Mouse (Mus musculus): ENCODE results near the gene Plekhm1. TPM values are rescaled to one million over a fixed set of nuclear protein-coding genes. Genes with fewer than 3 reads are reported as not detected.
"Not testable (repeated sequence)": the region's sequence is repeated elsewhere in the genome, so short reads cannot be mapped to it uniquely, and the experiment has no call there.

Gene Plekhm1
- polyA plus RNA-seq, 1 experiment from 2014 or later: 7.3 TPM

- Histone ChIP-seq H3K9me3 (ENCODE audit: control insufficient read depth, low read length) (no peaks in the 10 kb centered on the region), H3K4me1 (replicated peaks; ENCODE audit: control insufficient read depth, insufficient read depth, low read length) (no peaks in the 10 kb centered on the region), H3K4me3 (ENCODE audit: low read depth, low read length) (no peak overlapping the region), H3K36me3 (ENCODE audit: control insufficient read depth, insufficient read depth, low read length) (no peaks in the 10 kb centered on the region), H3K27ac (ENCODE audit: low read depth, low read length) (no peak overlapping the region), H3K4me2 (replicated peaks; ENCODE audit: low read depth, low read length) (no peak overlapping the region), H3K27me3 (ENCODE audit: control insufficient read depth, insufficient read depth, low read length) (no peaks in the 10 kb centered on the region), H3K9ac (ENCODE audit: low read depth, low read length) (no peak overlapping the region)
- ATAC-seq (ENCODE audit: low FRiP score) (no peak), DNase-seq (ENCODE audit: low spot score) (peak; percentile 86)
- 18% methylated on average over 8 of the region's 8 CpGs for WGBS
Observed at GRCm38 (mm10) chr11:103325172-103325571, 87.3 kb downstream of the Plekhm1 start.

- H3K4me3 ChIP-seq (ENCODE audit: low read depth, low read length): no peak overlapping the region
- H3K9ac ChIP-seq (ENCODE audit: low read depth, low read length): no peak overlapping the region
- ATAC-seq (ENCODE audit: low FRiP score) (no peak), DNase-seq (ENCODE audit: low spot score) (no peak)
- H3K4me1 ChIP-seq (replicated peaks; ENCODE audit: control insufficient read depth, insufficient read depth, low read length): no peaks in the 10 kb centered on the region
- no peak overlapping the region for H3K27ac ChIP-seq (ENCODE audit: low read depth, low read length)
- no peaks in the 10 kb centered on the region for H3K9me3 ChIP-seq (ENCODE audit: control insufficient read depth, low read length)
- no peak overlapping the region for H3K4me2 ChIP-seq (replicated peaks; ENCODE audit: low read depth, low read length)
- 63% methylated on average over 13 of the region's 13 CpGs for WGBS
- H3K27me3 ChIP-seq (ENCODE audit: control insufficient read depth, insufficient read depth, low read length): no peaks in the 10 kb centered on the region
- no peaks in the 10 kb centered on the region for H3K36me3 ChIP-seq (ENCODE audit: control insufficient read depth, insufficient read depth, low read length)
Observed at GRCm38 (mm10) chr11:103324723-103325122, 87.8 kb downstream of the Plekhm1 start.

- H3K4me2 ChIP-seq (replicated peaks; ENCODE audit: low read depth, low read length); H3K9ac ChIP-seq (ENCODE audit: low read depth, low read length); H3K4me3 ChIP-seq (ENCODE audit: low read depth, low read length); H3K27ac ChIP-seq (ENCODE audit: low read depth, low read length); H3K27me3 ChIP-seq (ENCODE audit: control insufficient read depth, insufficient read depth, low read length); DNase-seq (ENCODE audit: low spot score); H3K4me1 ChIP-seq (replicated peaks; ENCODE audit: control insufficient read depth, insufficient read depth, low read length); ATAC-seq (ENCODE audit: low FRiP score); H3K36me3 ChIP-seq (ENCODE audit: control insufficient read depth, insufficient read depth, low read length); H3K9me3 ChIP-seq (ENCODE audit: control insufficient read depth, low read length): not testable (repeated sequence)
- WGBS: 49% methylated on average over 4 of the region's 4 CpGs
Observed at GRCm38 (mm10) chr11:103322832-103323231, 89.7 kb downstream of the Plekhm1 start.

- ATAC-seq (ENCODE audit: low FRiP score): no peak
- H3K4me2 ChIP-seq (replicated peaks; ENCODE audit: low read depth, low read length): no peak overlapping the region
Observed at GRCm38 (mm10) chr11:103320646-103321045, 91.8 kb downstream of the Plekhm1 start.

GRCm38 (mm10) chr11:103320196-103320595 is 92.3 kb downstream of the Plekhm1 start:
- H3K9me3 ChIP-seq (ENCODE audit: control insufficient read depth, low read length): no peaks in the 10 kb centered on the region
- no peak overlapping the region for H3K4me3 ChIP-seq (ENCODE audit: low read depth, low read length)
- no peak overlapping the region for H3K9ac ChIP-seq (ENCODE audit: low read depth, low read length)
- H3K4me2 ChIP-seq (replicated peaks; ENCODE audit: low read depth, low read length): no peak overlapping the region
- no peaks in the 10 kb centered on the region for H3K4me1 ChIP-seq (replicated peaks; ENCODE audit: control insufficient read depth, insufficient read depth, low read length)
- H3K27ac ChIP-seq (ENCODE audit: low read depth, low read length): no peak overlapping the region
- DNase-seq (ENCODE audit: low spot score) (no peak), ATAC-seq (ENCODE audit: low FRiP score) (no peak)
- no peaks in the 10 kb centered on the region for H3K27me3 ChIP-seq (ENCODE audit: control insufficient read depth, insufficient read depth, low read length)
- no peaks in the 10 kb centered on the region for H3K36me3 ChIP-seq (ENCODE audit: control insufficient read depth, insufficient read depth, low read length)
- 87% methylated on average over 8 of the region's 8 CpGs for WGBS

More at GRCm38 (mm10) chr11:103320646-103321045, 91.8 kb downstream of the Plekhm1 start:
- Histone ChIP-seq H3K9ac (ENCODE audit: low read depth, low read length) (no peak overlapping the region), H3K4me1 (replicated peaks; ENCODE audit: control insufficient read depth, insufficient read depth, low read length) (no peaks in the 10 kb centered on the region), H3K4me3 (ENCODE audit: low read depth, low read length) (no peak overlapping the region), H3K9me3 (ENCODE audit: control insufficient read depth, low read length) (no peaks in the 10 kb centered on the region), H3K27me3 (ENCODE audit: control insufficient read depth, insufficient read depth, low read length) (no peaks in the 10 kb centered on the region), H3K36me3 (ENCODE audit: control insufficient read depth, insufficient read depth, low read length) (no peaks in the 10 kb centered on the region), H3K27ac (ENCODE audit: low read depth, low read length) (no peak overlapping the region)
- 81% methylated on average over 4 of the region's 4 CpGs for WGBS
- DNase-seq (ENCODE audit: low spot score): no peak

- Histone ChIP-seq H3K4me1 (replicated peaks; ENCODE audit: control insufficient read depth, insufficient read depth, low read length) (no peaks in the 10 kb centered on the region), H3K9me3 (ENCODE audit: control insufficient read depth, low read length) (no peaks in the 10 kb centered on the region), H3K4me2 (replicated peaks; ENCODE audit: low read depth, low read length) (no peak overlapping the region), H3K36me3 (ENCODE audit: control insufficient read depth, insufficient read depth, low read length) (no peaks in the 10 kb centered on the region), H3K4me3 (ENCODE audit: low read depth, low read length) (no peak overlapping the region), H3K9ac (ENCODE audit: low read depth, low read length) (no peak overlapping the region), H3K27me3 (ENCODE audit: control insufficient read depth, insufficient read depth, low read length) (no peaks in the 10 kb centered on the region), H3K27ac (ENCODE audit: low read depth, low read length) (no peak overlapping the region)
- WGBS: 91% methylated on average over 1 of the region's 1 CpGs
- ATAC-seq (ENCODE audit: low FRiP score) (no peak), DNase-seq (ENCODE audit: low spot score) (no peak)
Observed at GRCm38 (mm10) chr11:103318042-103318441, 94.4 kb downstream of the Plekhm1 start.

GRCm38 (mm10) chr11:103315379-103315778 is 97.1 kb downstream of the Plekhm1 start:
- H3K36me3 ChIP-seq (ENCODE audit: control insufficient read depth, insufficient read depth, low read length): no peaks in the 10 kb centered on the region
- no peaks in the 10 kb centered on the region for H3K4me1 ChIP-seq (replicated peaks; ENCODE audit: control insufficient read depth, insufficient read depth, low read length)
- no peak overlapping the region for H3K4me2 ChIP-seq (replicated peaks; ENCODE audit: low read depth, low read length)
- no peak overlapping the region for H3K4me3 ChIP-seq (ENCODE audit: low read depth, low read length)
- 73% methylated on average over 5 of the region's 5 CpGs for WGBS
- H3K9ac ChIP-seq (ENCODE audit: low read depth, low read length): no peak overlapping the region
- no peak overlapping the region for H3K27ac ChIP-seq (ENCODE audit: low read depth, low read length)
- DNase-seq (ENCODE audit: low spot score) (no peak), ATAC-seq (ENCODE audit: low FRiP score) (no peak)
- no peaks in the 10 kb centered on the region for H3K9me3 ChIP-seq (ENCODE audit: control insufficient read depth, low read length)
- no peaks in the 10 kb centered on the region for H3K27me3 ChIP-seq (ENCODE audit: control insufficient read depth, insufficient read depth, low read length)

- Histone ChIP-seq H3K27ac (ENCODE audit: low read depth, low read length) (no peak overlapping the region), H3K4me2 (replicated peaks; ENCODE audit: low read depth, low read length) (no peak overlapping the region), H3K9me3 (ENCODE audit: control insufficient read depth, low read length) (no peaks in the 10 kb centered on the region), H3K4me3 (ENCODE audit: low read depth, low read length) (no peak overlapping the region), H3K36me3 (ENCODE audit: control insufficient read depth, insufficient read depth, low read length) (no peaks in the 10 kb centered on the region), H3K9ac (ENCODE audit: low read depth, low read length) (no peak overlapping the region), H3K27me3 (ENCODE audit: control insufficient read depth, insufficient read depth, low read length) (no peaks in the 10 kb centered on the region), H3K4me1 (replicated peaks; ENCODE audit: control insufficient read depth, insufficient read depth, low read length) (no peaks in the 10 kb centered on the region)
- WGBS: 69% methylated on average over 10 of the region's 10 CpGs
- DNase-seq (ENCODE audit: low spot score) (no peak), ATAC-seq (ENCODE audit: low FRiP score) (no peak)
Observed at GRCm38 (mm10) chr11:103314736-103315374, 97.6 kb downstream of the Plekhm1 start.

All from hindbrain, embryonic 11.5 days (tissue).